In genomic region chr9:42831558-42831957, GRCm38 (mm10) we compare ENCODE assay signal across 17 mouse cellular contexts.
"Had no signal": no experiment of that assay in that cellular context is flagged by ENCODE, and none has a peak within 500 bp of the region (broad histone marks: within the 10 kb centered on the region; RNA-seq: fewer than 3 reads in every experiment).

No protein-coding gene starts in this region.

- H3K9ac ChIP-seq: limb, embryonic 12.5 days; limb, embryonic 15.5 days; liver, embryonic 14.5 days; lung, embryonic 15.5 days; midbrain, embryonic 12.5 days had no signal

- ATAC-seq: intestine, postnatal 0 days had no signal

- H3K36me3 ChIP-seq: limb, embryonic 12.5 days; limb, embryonic 15.5 days; lung, embryonic 15.5 days; midbrain, embryonic 12.5 days had no signal

- H3K4me2 ChIP-seq: limb, embryonic 12.5 days; limb, embryonic 15.5 days; liver, embryonic 11.5 days; lung, embryonic 15.5 days; midbrain, embryonic 12.5 days had no signal

- DNase-seq: kidney, adult 2 months; kidney, postnatal 25 days; left cerebral cortex, postnatal 4 days; lung, adult 18-20 months; lung, postnatal 10 days; lung, postnatal 36 days; thymus, adult 18-20 months; thymus, postnatal 36 days had no signal

- H3K27ac ChIP-seq: kidney, postnatal 0 days; limb, embryonic 12.5 days; limb, embryonic 15.5 days; liver, embryonic 14.5 days; lung, embryonic 15.5 days; midbrain, embryonic 12.5 days had no signal

- H3K4me3 ChIP-seq: limb, embryonic 12.5 days; limb, embryonic 15.5 days; lung, embryonic 15.5 days; megakaryocyte, embryonic 14.5 days; midbrain, embryonic 12.5 days had no signal

- H3K4me1 ChIP-seq: limb, embryonic 12.5 days; limb, embryonic 15.5 days; lung, embryonic 15.5 days; megakaryocyte, embryonic 14.5 days had no signal

- H3K9me3 ChIP-seq: limb, embryonic 12.5 days; limb, embryonic 15.5 days; lung, embryonic 15.5 days; midbrain, embryonic 12.5 days had no signal

- H3K27me3 ChIP-seq: limb, embryonic 12.5 days; limb, embryonic 15.5 days; lung, embryonic 15.5 days; midbrain, embryonic 12.5 days had no signal
